Mouse (Mus musculus) kidney, adult 2 months (tissue): ENCODE results near the gene Mccc2.

Experiments
- CTCF ChIP-seq: fragments of 200-500 bp; conservative IDR thresholded peaks from 2 replicates; pipeline ENCODE4 v1.5.1; 2011; ENCODE audit warnings: low read depth, mild to moderate bottlenecking, control low read depth, low read length, moderate library complexity, mixed read lengths; ENCODE audit not compliant: insufficient read depth, insufficient read length
- POLR2A ChIP-seq: fragments of 200-500 bp; IDR thresholded peaks from one replicate; pipeline ENCODE4 v1.6.1; 2011; ENCODE audit warnings: low read depth, low read length, control low read depth

- peak; percentile 78 for TF ChIP-seq POLR2A
- no peak for TF ChIP-seq CTCF
These were observed at the start of gene Mccc2 for GRCm38 (mm10) chr13:100014906-100015895.
